Mouse (Mus musculus): Measurements from ENCODE around the gene Rer1.

GRCm38 (mm10) chr4:155056724-155057123, 29.5 kb downstream of the Rer1 start, which contains the start of gene Plch2:
- no peak for TF ChIP-seq CTCF (IDR thresholded peaks at IDR 0.05; ENCODE audit: control insufficient read depth, insufficient read depth, low read length)
- TF ChIP-seq POLR2A (IDR thresholded peaks at IDR 0.05; ENCODE audit: borderline replicate concordance, control insufficient read depth, low read depth, low read length) = no peak
